Mouse (Mus musculus): ENCODE data around the gene Agtpbp1. TPM values are rescaled to one million over a fixed set of nuclear protein-coding genes. Genes with fewer than 3 reads are reported as not detected.
"Not testable (repeated sequence)": the region's sequence is repeated elsewhere in the genome, so short reads cannot be mapped to it uniquely, and the experiment has no call there.

The Agtpbp1 gene
- total and polyA plus RNA-seq, 2 experiments from 2014 or later: 12.4 to 21.7 TPM

GRCm38 (mm10) chr13:59610437-59610836 is 25.4 kb upstream of the Agtpbp1 start:
- Histone ChIP-seq H3K4me3 (ENCODE audit: low read depth, low read length) (no peak overlapping the region), H3K27ac (ENCODE audit: low read depth) (peak overlapping the region; percentile 85), H3K36me3 (replicated peaks; ENCODE audit: control insufficient read depth, insufficient read depth, low read length) (peaks cover 73% of the 10 kb centered on the region), H3K27me3 (ENCODE audit: control insufficient read depth, insufficient read depth, low read length) (no peaks in the 10 kb centered on the region), H3K4me1 (ENCODE audit: control insufficient read depth, insufficient read depth) (0 out of 2 replicates have a peak, but pooled peaks cover 4% of the 10 kb centered on the region), H3K9ac (replicated peaks; ENCODE audit: low read depth, low read length) (peak overlapping the region; percentile 29; the same call in 1 of the 2 replicates), H3K4me2 (ENCODE audit: low read depth, low read length) (no peak overlapping the region), H3K9me3 (replicated peaks; ENCODE audit: control insufficient read depth, low read length) (no peaks in the 10 kb centered on the region)
- 43% methylated on average over 2 of the region's 2 CpGs for WGBS
- ATAC-seq (ENCODE audit: insufficient read depth, low read depth) (peak; percentile 64), DNase-seq (ENCODE audit: low spot score) (peak; percentile 24)
- TF ChIP-seq CTCF (IDR thresholded peaks at IDR 0.05; ENCODE audit: low read depth) (no peak), EP300 (IDR thresholded peaks at IDR 0.05; ENCODE audit: low read depth) (no peak)

GRCm38 (mm10) chr13:59609885-59610284 is 24.9 kb upstream of the Agtpbp1 start:
- Histone ChIP-seq H3K4me1 (ENCODE audit: control insufficient read depth, insufficient read depth) (0 out of 2 replicates have a peak, but pooled peaks cover 4% of the 10 kb centered on the region), H3K36me3 (replicated peaks; ENCODE audit: control insufficient read depth, insufficient read depth, low read length) (peaks cover 76% of the 10 kb centered on the region), H3K4me3 (ENCODE audit: low read depth, low read length) (no peak overlapping the region), H3K9ac (replicated peaks; ENCODE audit: low read depth, low read length) (no peak overlapping the region), H3K4me2 (ENCODE audit: low read depth, low read length) (no peak overlapping the region), H3K9me3 (replicated peaks; ENCODE audit: control insufficient read depth, low read length) (no peaks in the 10 kb centered on the region), H3K27me3 (ENCODE audit: control insufficient read depth, insufficient read depth, low read length) (no peaks in the 10 kb centered on the region), H3K27ac (ENCODE audit: low read depth) (peak overlapping the region; percentile 85)
- no peak for TF ChIP-seq CTCF (IDR thresholded peaks at IDR 0.05; ENCODE audit: low read depth)
- no peak for TF ChIP-seq EP300 (IDR thresholded peaks at IDR 0.05; ENCODE audit: low read depth)
- DNase-seq (ENCODE audit: low spot score) (no peak), ATAC-seq (ENCODE audit: insufficient read depth, low read depth) (no peak)
- WGBS: 78% methylated on average over 4 of the region's 4 CpGs

- Histone ChIP-seq H3K9me3 (replicated peaks; ENCODE audit: control insufficient read depth, low read length) (no peaks in the 10 kb centered on the region), H3K27ac (ENCODE audit: low read depth) (no peak overlapping the region), H3K27me3 (ENCODE audit: control insufficient read depth, insufficient read depth, low read length) (no peaks in the 10 kb centered on the region), H3K9ac (replicated peaks; ENCODE audit: low read depth, low read length) (no peak overlapping the region), H3K36me3 (replicated peaks; ENCODE audit: control insufficient read depth, insufficient read depth, low read length) (peaks cover 88% of the 10 kb centered on the region), H3K4me2 (ENCODE audit: low read depth, low read length) (no peak overlapping the region), H3K4me3 (ENCODE audit: low read depth, low read length) (no peak overlapping the region), H3K4me1 (ENCODE audit: control insufficient read depth, insufficient read depth) (no peaks in the 10 kb centered on the region)
- 77% methylated on average over 10 of the region's 10 CpGs for WGBS
- ATAC-seq (ENCODE audit: insufficient read depth, low read depth): no peak
- DNase-seq (ENCODE audit: low spot score): no peak
- TF ChIP-seq CTCF (IDR thresholded peaks at IDR 0.05; ENCODE audit: low read depth) (no peak), EP300 (IDR thresholded peaks at IDR 0.05; ENCODE audit: low read depth) (no peak)
Observed at GRCm38 (mm10) chr13:59605221-59605922, 20.3 kb upstream of the Agtpbp1 start.

- Histone ChIP-seq H3K4me2 (ENCODE audit: low read depth, low read length) (no peak overlapping the region), H3K4me3 (ENCODE audit: low read depth, low read length) (no peak overlapping the region), H3K9ac (replicated peaks; ENCODE audit: low read depth, low read length) (no peak overlapping the region), H3K4me1 (ENCODE audit: control insufficient read depth, insufficient read depth) (no peaks in the 10 kb centered on the region), H3K36me3 (replicated peaks; ENCODE audit: control insufficient read depth, insufficient read depth, low read length) (peaks cover 89% of the 10 kb centered on the region), H3K9me3 (replicated peaks; ENCODE audit: control insufficient read depth, low read length) (no peaks in the 10 kb centered on the region), H3K27ac (ENCODE audit: low read depth) (no peak overlapping the region), H3K27me3 (ENCODE audit: control insufficient read depth, insufficient read depth, low read length) (no peaks in the 10 kb centered on the region)
- DNase-seq (ENCODE audit: low spot score) (no peak), ATAC-seq (ENCODE audit: insufficient read depth, low read depth) (no peak)
- 90% methylated on average over 1 of the region's 1 CpGs for WGBS
- TF ChIP-seq CTCF (IDR thresholded peaks at IDR 0.05; ENCODE audit: low read depth) (no peak), EP300 (IDR thresholded peaks at IDR 0.05; ENCODE audit: low read depth) (no peak)
Observed at GRCm38 (mm10) chr13:59604511-59604910, 19.5 kb upstream of the Agtpbp1 start.

- no peaks in the 10 kb centered on the region for H3K4me1 ChIP-seq (ENCODE audit: control insufficient read depth, insufficient read depth)
- peaks cover 77% of the 10 kb centered on the region for H3K36me3 ChIP-seq (replicated peaks; ENCODE audit: control insufficient read depth, insufficient read depth, low read length)
- no peaks in the 10 kb centered on the region for H3K27me3 ChIP-seq (ENCODE audit: control insufficient read depth, insufficient read depth, low read length)
- WGBS: 88% methylated on average over 5 of the region's 5 CpGs
- DNase-seq (ENCODE audit: low spot score) (no peak), ATAC-seq (ENCODE audit: insufficient read depth, low read depth) (no peak)
- H3K9ac ChIP-seq (replicated peaks; ENCODE audit: low read depth, low read length): no peak overlapping the region
- TF ChIP-seq CTCF (IDR thresholded peaks at IDR 0.05; ENCODE audit: low read depth) (no peak), EP300 (IDR thresholded peaks at IDR 0.05; ENCODE audit: low read depth) (no peak)
- no peak overlapping the region for H3K4me3 ChIP-seq (ENCODE audit: low read depth, low read length)
- no peak overlapping the region for H3K27ac ChIP-seq (ENCODE audit: low read depth)
- H3K4me2 ChIP-seq (ENCODE audit: low read depth, low read length): no peak overlapping the region
- H3K9me3 ChIP-seq (replicated peaks; ENCODE audit: control insufficient read depth, low read length): no peaks in the 10 kb centered on the region
Observed at GRCm38 (mm10) chr13:59603096-59603495, 18.1 kb upstream of the Agtpbp1 start.

- Histone ChIP-seq H3K9ac (replicated peaks; ENCODE audit: low read depth, low read length) (no peak overlapping the region), H3K36me3 (replicated peaks; ENCODE audit: control insufficient read depth, insufficient read depth, low read length) (peaks cover 48% of the 10 kb centered on the region), H3K27ac (ENCODE audit: low read depth) (no peak overlapping the region), H3K27me3 (ENCODE audit: control insufficient read depth, insufficient read depth, low read length) (no peaks in the 10 kb centered on the region), H3K4me2 (ENCODE audit: low read depth, low read length) (no peak overlapping the region), H3K9me3 (replicated peaks; ENCODE audit: control insufficient read depth, low read length) (no peaks in the 10 kb centered on the region), H3K4me3 (ENCODE audit: low read depth, low read length) (no peak overlapping the region), H3K4me1 (ENCODE audit: control insufficient read depth, insufficient read depth) (0 out of 2 replicates have a peak, but pooled peaks cover 2% of the 10 kb centered on the region)
- no peak for ATAC-seq (ENCODE audit: insufficient read depth, low read depth)
- no peak for TF ChIP-seq EP300 (IDR thresholded peaks at IDR 0.05; ENCODE audit: low read depth)
- DNase-seq (ENCODE audit: low spot score): no peak
- WGBS: 92% methylated on average over 1 of the region's 1 CpGs
Observed at GRCm38 (mm10) chr13:59592630-59593029, 7.6 kb upstream of the Agtpbp1 start.

- ATAC-seq (ENCODE audit: insufficient read depth, low read depth); H3K4me3 ChIP-seq (ENCODE audit: low read depth, low read length); H3K4me1 ChIP-seq (ENCODE audit: control insufficient read depth, insufficient read depth); DNase-seq (ENCODE audit: low spot score); H3K9ac ChIP-seq (replicated peaks; ENCODE audit: low read depth, low read length); H3K9me3 ChIP-seq (replicated peaks; ENCODE audit: control insufficient read depth, low read length); H3K27me3 ChIP-seq (ENCODE audit: control insufficient read depth, insufficient read depth, low read length); H3K27ac ChIP-seq (ENCODE audit: low read depth); H3K4me2 ChIP-seq (ENCODE audit: low read depth, low read length): not testable (repeated sequence)
- peaks cover 48% of the 10 kb centered on the region for H3K36me3 ChIP-seq (replicated peaks; ENCODE audit: control insufficient read depth, insufficient read depth, low read length)
- 90% methylated on average over 3 of the region's 3 CpGs for WGBS
Observed at GRCm38 (mm10) chr13:59592058-59592457, 7.0 kb upstream of the Agtpbp1 start.

All from heart, postnatal 0 days (tissue).